Mouse (Mus musculus) 3134 (cell line): ENCODE data around the gene Prmt7.
"Not testable (repeated sequence)": the region's sequence is repeated elsewhere in the genome, so short reads cannot be mapped to it uniquely, and the experiment has no call there.

ENCODE experiments used
- DNase-seq: peaks from one replicate; pipeline ENCODE4 v3.0.0-alpha.2; 2011; ENCODE audit warnings: low spot score; ENCODE audit not compliant: insufficient read length; ENCODE audit errors: extremely low read depth

Gene Prmt7

GRCm38 (mm10) chr8:106210821-106211345 is at the start of gene Prmt7, which contains the start of gene Slc7a6os:
Gene Prmt7 (plus strand): TSS chr8:106210936.
Gene Slc7a6os (minus strand): TSS chr8:106210935.
- peak; percentile 94 for DNase-seq

- no peak for DNase-seq
These were observed 47.5 kb upstream of the Prmt7 start for GRCm38 (mm10) chr8:106163251-106163650.

- DNase-seq = no peak
These were observed 45.3 kb upstream of the Prmt7 start for GRCm38 (mm10) chr8:106165460-106165859.

GRCm38 (mm10) chr8:106168356-106169016 is 42.2 kb upstream of the Prmt7 start, which contains the start of gene Slc7a6:
Gene Slc7a6 (plus strand): TSS chr8:106168857.
- peak; percentile 86 for DNase-seq

- no peak for DNase-seq
These were observed 41.5 kb upstream of the Prmt7 start for GRCm38 (mm10) chr8:106169017-106169933.

- peak; percentile 19 for DNase-seq
These were observed 40.7 kb upstream of the Prmt7 start for GRCm38 (mm10) chr8:106169934-106170480.

GRCm38 (mm10) chr8:106173566-106173965 is 37.2 kb upstream of the Prmt7 start:
- no peak for DNase-seq

- DNase-seq = no peak
These were observed 33.8 kb upstream of the Prmt7 start for GRCm38 (mm10) chr8:106176891-106177290.

GRCm38 (mm10) chr8:106177594-106177993 is 33.1 kb upstream of the Prmt7 start:
- DNase-seq = no peak

- DNase-seq = no peak
These were observed 32.3 kb upstream of the Prmt7 start for GRCm38 (mm10) chr8:106178428-106178827.

- no peak for DNase-seq
These were observed 25.0 kb upstream of the Prmt7 start for GRCm38 (mm10) chr8:106185628-106186270.

- DNase-seq = no peak
These were observed 24.3 kb upstream of the Prmt7 start for GRCm38 (mm10) chr8:106186394-106186793.

- no peak for DNase-seq
These were observed 21.6 kb upstream of the Prmt7 start for GRCm38 (mm10) chr8:106189162-106189561.

GRCm38 (mm10) chr8:106191639-106192038 is 19.1 kb upstream of the Prmt7 start:
- DNase-seq = no peak

GRCm38 (mm10) chr8:106193162-106193561 is 17.6 kb upstream of the Prmt7 start:
- DNase-seq = no peak

- no peak for DNase-seq
These were observed 16.7 kb upstream of the Prmt7 start for GRCm38 (mm10) chr8:106194062-106194461.

GRCm38 (mm10) chr8:106198741-106199140 is 12.0 kb upstream of the Prmt7 start:
- DNase-seq = no peak

GRCm38 (mm10) chr8:106199596-106199995 is 11.1 kb upstream of the Prmt7 start:
- DNase-seq = not testable (repeated sequence)

- DNase-seq = no peak
These were observed 553 bp upstream of the Prmt7 start for GRCm38 (mm10) chr8:106210035-106210731.

- DNase-seq = no peak
These were observed 685 bp downstream of the Prmt7 start for GRCm38 (mm10) chr8:106211421-106211820.
